Mouse (Mus musculus) embryonic fibroblast, embryonic 13.5 days (primary cell): ENCODE results near the gene Sympk. TPM values are rescaled to one million over a fixed set of nuclear protein-coding genes. Genes with fewer than 3 reads are reported as not detected.
A peak's percentile ranks its signal among the peaks of the same experiment; 100 is the strongest.

Source experiments
- H3K27ac ChIP-seq: 2 replicates; pipeline ENCODE4 v1.5.1; 2012; ENCODE audit warnings: low read length, control low read depth, inconsistent platforms; ENCODE audit not compliant: insufficient read depth
- H3K4me1 ChIP-seq: 2 replicates; pipeline ENCODE4 v1.6.1; 2011; ENCODE audit warnings: low read length; ENCODE audit not compliant: control insufficient read depth, insufficient read depth
- H3K4me3 ChIP-seq: 2 replicates; pipeline ENCODE4 v1.5.1; 2011; ENCODE audit warnings: mild to moderate bottlenecking, control low read depth, low read length; ENCODE audit not compliant: insufficient read depth
- CTCF ChIP-seq: IDR thresholded peaks from 2 replicates; pipeline ENCODE4 v1.5.1; 2011; ENCODE audit warnings: mild to moderate bottlenecking, control low read depth, low read length, moderate library complexity, borderline replicate concordance; ENCODE audit not compliant: insufficient read depth
- POLR2A ChIP-seq: IDR thresholded peaks from 2 replicates; pipeline ENCODE4 v1.6.1; 2011; ENCODE audit warnings: low read depth, mild to moderate bottlenecking, control low read depth, low read length, moderate library complexity
- polyA plus RNA-seq: library from polyadenylated mRNA; stranded (reverse); fragments of >200 nt; gene quantifications from 2 replicates; pipeline ENCODE4 v1.2.4, GENCODE M21; 2011; ENCODE audit warnings: low read depth; ENCODE audit not compliant: missing spikeins, insufficient read length

Sympk gene
- polyA plus RNA-seq, 1 experiment: 72.6 TPM

- no peaks in the 10 kb centered on the region for H3K4me1 ChIP-seq
- no peak for TF ChIP-seq CTCF
- no peak for TF ChIP-seq POLR2A
- peak overlapping the region; percentile 69; the same call in 1 of the 2 replicates for H3K4me3 ChIP-seq
- H3K27ac ChIP-seq: no peak overlapping the region
Observed at GRCm38 (mm10) chr7:18993036-18993435, 31.1 kb upstream of the Sympk start.

GRCm38 (mm10) chr7:18998835-18999234 lies 25.3 kb upstream of the Sympk start:
- H3K4me3 ChIP-seq: no peak overlapping the region
- no peaks in the 10 kb centered on the region for H3K4me1 ChIP-seq
- TF ChIP-seq POLR2A: no peak
- TF ChIP-seq CTCF: no peak
- H3K27ac ChIP-seq: no peak overlapping the region

GRCm38 (mm10) chr7:19000421-19000820 lies 23.8 kb upstream of the Sympk start:
- H3K4me3 ChIP-seq: no peak overlapping the region
- TF ChIP-seq POLR2A (no peak), CTCF (no peak)
- H3K27ac ChIP-seq: no peak overlapping the region

GRCm38 (mm10) chr7:19001066-19001806 lies 22.9 kb upstream of the Sympk start:
- H3K27ac ChIP-seq: no peak overlapping the region
- peaks cover 5% of the 10 kb centered on the region; the same call in 1 of the 2 replicates for H3K4me1 ChIP-seq
- no peak overlapping the region for H3K4me3 ChIP-seq
- TF ChIP-seq CTCF (no peak), POLR2A (no peak)

More at GRCm38 (mm10) chr7:19000421-19000820, 23.8 kb upstream of the Sympk start:
- peaks cover 2% of the 10 kb centered on the region; the same call in 1 of the 2 replicates for H3K4me1 ChIP-seq

- no peak overlapping the region for H3K27ac ChIP-seq
- TF ChIP-seq CTCF (no peak), POLR2A (no peak)
- H3K4me1 ChIP-seq: peaks cover 5% of the 10 kb centered on the region; the same call in 1 of the 2 replicates
- H3K4me3 ChIP-seq: no peak overlapping the region
Observed at GRCm38 (mm10) chr7:19001807-19002085, 22.4 kb upstream of the Sympk start.

GRCm38 (mm10) chr7:19002115-19002514 lies 22.1 kb upstream of the Sympk start:
- Histone ChIP-seq H3K4me3 (no peak overlapping the region), H3K4me1 (peaks cover 5% of the 10 kb centered on the region; the same call in 1 of the 2 replicates), H3K27ac (no peak overlapping the region)
- TF ChIP-seq POLR2A: no peak; the same call in 1 of the 2 replicates
- TF ChIP-seq CTCF: no peak

GRCm38 (mm10) chr7:19002848-19003498 lies 21.2 kb upstream of the Sympk start:
- Histone ChIP-seq H3K4me3 (peak overlapping the region; percentile 33; the same call in 1 of the 2 replicates), H3K4me1 (peaks cover 5% of the 10 kb centered on the region; the same call in 1 of the 2 replicates), H3K27ac (peak overlapping the region; percentile 58)
- TF ChIP-seq POLR2A (peak; percentile 76), CTCF (no peak)

- Histone ChIP-seq H3K4me1 (peaks cover 5% of the 10 kb centered on the region; the same call in 1 of the 2 replicates), H3K4me3 (peak within 1 kb of the TSS; percentile 70), H3K27ac (peak within 1 kb of the TSS; percentile 92)
- TF ChIP-seq POLR2A (peak; percentile 48), CTCF (no peak)
Observed at GRCm38 (mm10) chr7:19003902-19004630, 20.1 kb upstream of the Sympk start, which contains the start of gene Irf2bp1. TSS of gene Irf2bp1 (plus strand) at chr7:19004044.

GRCm38 (mm10) chr7:19004631-19005079 lies 19.5 kb upstream of the Sympk start:
- H3K4me1 ChIP-seq: peaks cover 5% of the 10 kb centered on the region; the same call in 1 of the 2 replicates
- TF ChIP-seq CTCF (no peak), POLR2A (no peak)

More at GRCm38 (mm10) chr7:19004631-19005079, 19.5 kb upstream of the Sympk start:
- Histone ChIP-seq H3K27ac (peak overlapping the region; percentile 48), H3K4me3 (peak overlapping the region; percentile 70)
